Mouse (Mus musculus) adrenal gland, postnatal 25 days (tissue): ENCODE measurements around the gene Fam167b. TPM values are rescaled to one million over a fixed set of nuclear protein-coding genes. Genes with fewer than 3 reads are reported as not detected.

ENCODE experiments used
- DNase-seq: peaks from one replicate; pipeline ENCODE4 v3.0.0; 2021; ENCODE audit warnings: mixed read lengths
- long read RNA-seq: library from polyadenylated mRNA; stranded (forward); transcript quantifications from one replicate; pipeline ENCODE4 v2.0.0, GENCODE M21; 2021
- total RNA-seq: library from RNA; stranded (reverse); gene quantifications from 2 replicates; pipeline ENCODE4 v1.2.3, GENCODE M21; 2021

The Fam167b gene
- 33.5 and 35.2 TPM in 2 replicates for total RNA-seq
- long read RNA-seq, transcript Fam167b-201 (2 exons, 913 nt), result major isoform, 14 of 22 reads
- long read RNA-seq, partial matches to known transcripts, result 4 of 22 reads
- long read RNA-seq, other reads (novel, unspliced or antisense), result 3 of 22 reads

GRCm38 (mm10) chr4:129578466-129578865 is at the start of gene Fam167b:
TSS of gene Fam167b (minus strand) at chr4:129578549.
- peak; percentile 27 for DNase-seq

- no peak for DNase-seq
These were observed 47.7 kb upstream of the Fam167b start for GRCm38 (mm10) chr4:129626035-129626434.

DNA sequence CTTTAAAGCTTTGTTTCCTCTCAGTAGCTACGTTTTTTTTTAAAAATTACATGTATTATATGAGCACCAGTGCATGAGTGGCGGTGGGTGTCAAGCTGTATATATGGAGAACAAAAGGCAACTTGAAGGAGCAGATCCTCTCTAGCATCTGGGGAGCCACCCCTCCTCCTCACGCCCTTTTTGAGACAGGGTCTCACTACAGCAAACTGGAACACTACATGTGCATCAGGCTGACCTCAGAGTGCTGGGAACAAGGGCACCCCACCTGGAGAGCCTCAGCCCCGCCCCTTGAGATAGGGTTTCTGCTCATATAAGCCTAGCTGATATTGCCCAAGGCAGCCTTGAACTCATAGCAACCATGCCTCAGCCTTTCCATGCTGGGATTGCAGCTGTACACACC is 47.1 kb upstream of the Fam167b start:
- DNase-seq, result no peak

DNA sequence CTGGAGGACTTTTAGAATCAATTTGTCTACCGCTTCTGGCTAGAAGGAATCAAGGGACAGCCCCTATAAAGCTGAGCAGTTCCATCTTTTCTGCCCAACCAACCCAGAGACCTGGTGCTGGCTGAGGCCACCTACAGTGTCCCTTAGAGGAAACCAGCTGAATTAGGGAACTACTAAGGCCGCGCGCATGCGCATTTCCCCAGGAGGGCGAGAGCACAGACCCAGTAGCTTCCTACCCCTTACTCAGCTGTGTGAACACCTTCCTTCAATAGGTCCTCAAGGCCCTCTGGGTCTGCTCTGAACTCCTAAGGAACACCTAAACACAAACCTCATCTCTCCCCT is 46.7 kb upstream of the Fam167b start:
- DNase-seq, result peak; percentile 60

- peak; percentile 79 for DNase-seq
These were observed 46.1 kb upstream of the Fam167b start for GRCm38 (mm10) chr4:129624281-129625028.

- DNase-seq, result no peak
These were observed 45.3 kb upstream of the Fam167b start, which contains the start of gene Ccdc28b for GRCm38 (mm10) chr4:129623681-129624091. TSS of gene Ccdc28b (minus strand) at chr4:129623947.

DNA sequence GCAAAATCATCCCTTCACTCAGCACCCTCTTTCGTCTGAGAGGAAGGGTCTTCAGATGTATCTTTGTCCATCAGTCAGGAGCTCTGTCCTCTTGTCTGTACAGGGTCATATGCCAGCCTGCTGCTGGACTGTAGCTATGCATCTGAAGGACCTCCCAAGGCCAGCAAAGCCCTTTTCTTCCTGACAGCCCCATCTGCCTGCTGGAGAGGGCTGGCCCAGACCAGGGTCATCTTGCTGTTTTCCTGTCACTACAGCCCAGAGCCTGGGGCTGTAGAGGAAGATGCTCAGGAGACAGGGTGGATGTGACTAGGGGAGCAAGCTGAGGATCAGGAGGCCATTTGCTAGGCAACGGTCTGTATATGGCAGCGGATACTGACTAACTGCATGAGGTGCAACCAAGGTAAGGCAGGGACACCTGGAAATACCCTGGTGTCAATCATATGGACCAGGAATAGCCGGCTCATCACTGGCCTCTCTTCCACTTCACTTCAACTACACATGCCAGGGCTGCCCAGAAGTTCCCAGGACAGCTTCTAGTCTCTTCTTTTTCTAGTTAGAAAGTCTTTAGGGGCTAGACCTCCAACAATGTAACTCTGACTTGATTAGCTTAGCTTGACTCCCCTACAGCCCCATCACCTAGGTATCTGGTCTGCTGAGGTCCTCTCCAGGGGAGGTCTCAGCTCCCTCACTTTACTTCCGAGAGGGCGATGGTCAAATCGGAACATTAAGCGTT is 44.6 kb upstream of the Fam167b start:
- DNase-seq, result no peak

DNA sequence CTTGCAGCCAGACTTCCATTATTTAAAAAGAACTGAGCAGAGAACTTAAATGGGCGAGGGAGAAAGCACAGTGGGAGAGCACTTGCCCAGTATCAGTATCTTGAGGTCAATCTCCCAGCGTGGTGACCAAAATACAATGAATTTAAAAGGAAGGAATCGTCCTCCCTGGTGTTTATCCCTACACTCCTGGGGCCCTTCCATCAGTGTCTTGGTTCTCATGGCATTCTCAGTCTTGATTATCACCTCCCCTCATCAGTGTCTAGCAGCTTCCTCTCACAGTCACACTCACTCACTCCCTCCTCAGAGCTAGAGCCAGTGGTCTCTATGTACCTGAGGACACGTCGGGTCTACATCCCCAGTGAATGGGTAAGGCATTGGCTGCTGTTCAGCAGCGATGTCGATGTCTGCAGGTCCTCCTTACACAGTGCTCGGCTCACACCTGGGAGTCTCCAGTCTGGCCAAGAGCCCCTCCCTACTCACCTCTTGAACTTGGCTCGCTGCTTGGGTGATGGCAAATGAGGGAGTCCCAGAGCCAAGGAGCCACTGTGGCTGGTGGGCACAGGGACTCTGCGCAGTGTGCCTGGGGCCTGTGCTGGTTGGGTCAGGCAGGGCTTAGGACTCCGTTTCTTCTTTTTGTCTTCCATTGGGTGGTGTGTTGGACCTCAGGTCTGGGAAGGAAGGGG is 43.9 kb upstream of the Fam167b start:
- no peak for DNase-seq

- no peak for DNase-seq
These were observed 43.0 kb upstream of the Fam167b start for GRCm38 (mm10) chr4:129621283-129621841.

- no peak for DNase-seq
These were observed 42.3 kb upstream of the Fam167b start for GRCm38 (mm10) chr4:129620419-129621282.

DNA sequence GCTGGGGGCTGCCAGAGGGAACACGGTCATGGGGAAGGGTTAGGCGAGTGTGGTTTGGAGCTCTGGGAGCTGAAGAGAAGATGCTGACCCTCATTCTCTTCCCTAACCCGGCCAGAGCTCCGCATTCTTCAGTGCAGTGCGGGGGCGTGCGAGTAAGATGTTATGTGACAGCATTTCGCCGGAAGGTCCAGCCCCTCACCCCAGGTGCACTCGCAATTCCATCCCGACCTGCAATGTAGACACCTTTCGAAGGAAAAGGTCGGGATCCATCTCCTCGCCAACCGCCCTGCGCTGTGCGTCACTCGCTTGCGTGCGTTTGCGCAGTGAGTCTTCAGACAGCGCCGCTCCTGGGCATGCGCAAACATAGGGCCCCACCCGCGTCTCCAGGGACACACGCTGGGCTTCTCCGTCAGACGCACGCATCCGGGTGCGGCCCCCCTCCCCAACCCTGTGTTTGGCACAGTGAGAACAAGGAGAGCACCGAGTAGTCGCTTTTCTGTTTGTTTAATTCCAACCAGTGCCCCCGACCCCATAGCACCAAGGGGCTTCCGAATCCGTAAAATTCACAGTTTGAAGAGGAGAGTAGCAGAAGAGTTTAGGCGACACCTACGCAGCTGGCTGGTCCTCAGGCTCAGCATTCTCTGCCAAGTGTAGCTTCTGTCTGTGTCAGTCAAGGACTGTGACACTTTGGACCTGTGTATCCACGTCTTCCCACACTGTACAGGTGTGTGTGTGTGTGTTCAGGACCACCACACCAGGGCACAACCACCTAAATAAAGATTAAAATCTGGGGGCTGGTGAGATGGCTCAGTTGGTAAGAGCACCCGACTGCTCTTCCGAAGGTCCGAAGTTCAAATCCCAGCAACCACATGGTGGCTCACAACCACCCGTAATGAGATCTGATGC is 40.7 kb upstream of the Fam167b start, which contains the start of gene Iqcc:
Iqcc (minus strand) TSS at position 314 of the 906 bp plus-strand sequence.
- peak; percentile 97 for DNase-seq

- DNase-seq, result no peak
These were observed 39.7 kb upstream of the Fam167b start for GRCm38 (mm10) chr4:129618031-129618430.

DNA sequence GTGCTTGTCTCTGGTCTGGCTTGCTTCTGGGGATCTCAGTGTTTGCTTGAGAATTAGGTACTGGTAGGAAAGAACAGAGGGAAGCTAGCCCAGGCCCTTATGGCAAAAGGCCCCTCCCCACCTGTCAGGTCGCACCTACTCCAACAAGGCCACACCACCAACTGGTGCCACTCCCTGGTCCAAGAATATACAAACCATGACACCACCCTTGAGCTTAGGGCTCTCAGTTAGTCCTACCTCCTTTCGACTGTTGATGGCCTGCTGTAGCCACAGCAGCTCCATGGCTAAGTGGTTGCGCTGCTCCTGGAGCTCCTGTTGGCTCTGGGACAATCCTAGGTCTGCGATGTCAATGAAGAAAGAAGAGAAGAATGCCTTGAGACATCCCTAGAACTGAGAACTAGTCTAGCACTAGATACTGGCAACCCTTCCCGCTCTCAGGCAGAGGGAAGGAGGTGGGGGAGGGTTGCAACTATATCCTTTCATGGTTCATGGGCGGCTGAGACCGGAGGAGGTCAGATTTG is 38.8 kb upstream of the Fam167b start:
- no peak for DNase-seq

GRCm38 (mm10) chr4:129616631-129617030 is 38.3 kb upstream of the Fam167b start:
- DNase-seq, result no peak

DNA sequence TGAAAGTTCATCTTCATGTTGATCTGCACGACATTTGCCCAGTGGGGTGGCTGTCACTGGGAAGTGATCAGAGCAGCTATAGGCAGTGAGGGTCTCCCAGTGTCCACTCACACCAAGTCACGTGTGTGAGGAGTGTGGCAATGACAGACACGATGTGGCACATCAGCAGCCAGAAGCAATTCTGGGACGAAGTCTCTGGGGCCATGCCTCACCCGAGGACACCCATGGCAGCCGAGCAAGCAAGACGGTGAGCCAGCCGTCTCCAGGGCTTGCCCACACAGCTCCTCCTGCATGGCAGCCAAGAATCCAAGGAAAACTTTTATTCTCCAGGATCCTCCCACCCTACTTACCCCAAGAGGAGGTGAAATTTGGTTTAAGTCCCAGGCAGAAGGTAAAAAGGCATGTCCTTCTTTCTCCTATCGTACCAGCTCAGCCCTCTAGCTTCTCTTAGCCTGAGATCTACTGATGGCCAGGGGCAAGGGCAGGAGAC is 37.5 kb upstream of the Fam167b start:
- DNase-seq, result no peak

DNA sequence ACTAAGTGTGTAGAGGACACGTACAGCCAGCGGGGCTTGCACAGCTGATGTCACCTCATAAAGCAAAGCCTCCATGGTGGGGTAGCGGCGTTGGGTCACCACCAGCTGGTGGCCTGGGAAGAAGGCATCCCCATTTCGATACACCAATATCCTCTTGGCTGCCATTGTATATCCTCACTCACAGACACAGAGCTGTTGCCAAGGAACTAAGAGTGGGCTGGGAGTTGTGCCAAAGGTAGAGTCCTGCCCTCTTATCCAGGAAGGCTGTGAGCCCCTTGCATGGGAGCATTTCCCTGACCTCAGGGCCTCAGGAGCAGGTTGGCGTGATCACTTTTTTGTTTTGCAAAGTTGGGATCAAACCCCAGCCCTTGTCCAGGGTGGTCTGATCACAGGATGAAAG is 35.7 kb upstream of the Fam167b start, which contains the start of gene Dcdc2b:
Dcdc2b (minus strand) TSS at position 165 of the 400 bp plus-strand sequence.
- no peak for DNase-seq

GRCm38 (mm10) chr4:129610472-129610871 is 32.1 kb upstream of the Fam167b start:
- no peak for DNase-seq

- no peak for DNase-seq
These were observed 31.7 kb upstream of the Fam167b start for GRCm38 (mm10) chr4:129610026-129610425.

- DNase-seq, result no peak
These were observed 30.8 kb upstream of the Fam167b start for GRCm38 (mm10) chr4:129609139-129609631.
